24 mouse cellular contexts compared by ENCODE assay signal in the genomic region with DNA sequence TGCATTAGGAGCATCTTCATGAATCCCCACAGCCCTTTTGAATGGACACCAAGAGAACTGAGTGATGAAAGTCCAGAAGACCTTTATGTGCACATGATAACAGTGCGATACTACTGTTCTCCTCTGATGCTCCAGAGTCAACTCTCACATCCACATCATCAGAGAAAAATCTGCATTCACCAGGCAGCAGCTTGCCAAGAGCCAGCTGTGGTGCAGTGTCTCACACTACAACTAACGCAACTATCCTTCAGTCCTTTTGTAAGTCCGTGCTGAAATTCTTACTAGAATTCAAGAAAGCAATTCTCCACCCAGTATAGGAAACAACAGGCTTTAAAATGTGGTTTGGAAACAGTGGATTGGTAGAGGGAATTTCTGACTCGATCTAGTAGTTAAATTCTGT.
"Had no signal": no experiment of that assay in that cellular context is flagged by ENCODE, and none has a peak within 500 bp of the region (broad histone marks: within the 10 kb centered on the region; RNA-seq: fewer than 3 reads in every experiment).

No protein-coding gene starts in this region.

- H3K4me1 ChIP-seq: heart, embryonic 13.5 days; heart, embryonic 15.5 days; hindbrain, embryonic 13.5 days; hindbrain, embryonic 15.5 days; kidney, embryonic 15.5 days; limb, embryonic 13.5 days had no signal

- ATAC-seq: hindbrain, postnatal 0 days; intestine, embryonic 16.5 days had no signal

- H3K9me3 ChIP-seq: heart, embryonic 13.5 days; heart, embryonic 15.5 days; hindbrain, embryonic 13.5 days; hindbrain, embryonic 15.5 days; kidney, embryonic 15.5 days; limb, embryonic 13.5 days had no signal

- H3K9ac ChIP-seq: heart, embryonic 13.5 days; heart, embryonic 15.5 days; hindbrain, embryonic 13.5 days; hindbrain, embryonic 15.5 days; kidney, embryonic 15.5 days; limb, embryonic 13.5 days had no signal

- H3K36me3 ChIP-seq: heart, embryonic 13.5 days; heart, embryonic 15.5 days had no signal

- H3K27me3 ChIP-seq: heart, embryonic 13.5 days; heart, embryonic 15.5 days; hindbrain, embryonic 13.5 days; hindbrain, embryonic 15.5 days; kidney, embryonic 15.5 days; limb, embryonic 13.5 days had no signal

- H3K4me2 ChIP-seq: heart, embryonic 11.5 days; heart, embryonic 13.5 days; heart, embryonic 15.5 days; hindbrain, embryonic 13.5 days; hindbrain, embryonic 15.5 days; kidney, embryonic 15.5 days; limb, embryonic 13.5 days had no signal

- DNase-seq: gastrocnemius, postnatal 14 days; gastrocnemius, postnatal 36 days; heart, adult 11 months; heart, adult 2 months; heart, postnatal 14 days; heart, postnatal 36 days; kidney, adult 11 months; kidney, adult 2 months; kidney, adult 9 months; kidney, postnatal 14 days; kidney, postnatal 36 days; layer of hippocampus, adult 9-11 months; layer of hippocampus, postnatal 36 days; left cerebral cortex, postnatal 4 days had no signal

- H3K4me3 ChIP-seq: heart, adult 2 months; heart, embryonic 13.5 days; heart, embryonic 15.5 days; hindbrain, embryonic 13.5 days; hindbrain, embryonic 15.5 days; kidney, embryonic 15.5 days; limb, embryonic 13.5 days had no signal

- H3K27ac ChIP-seq: heart, adult 2 months; heart, embryonic 13.5 days; heart, embryonic 15.5 days; hindbrain, embryonic 13.5 days; hindbrain, embryonic 15.5 days; hindbrain, postnatal 0 days; kidney, embryonic 15.5 days; kidney, postnatal 0 days; limb, embryonic 13.5 days had no signal
